In the genomic region with DNA sequence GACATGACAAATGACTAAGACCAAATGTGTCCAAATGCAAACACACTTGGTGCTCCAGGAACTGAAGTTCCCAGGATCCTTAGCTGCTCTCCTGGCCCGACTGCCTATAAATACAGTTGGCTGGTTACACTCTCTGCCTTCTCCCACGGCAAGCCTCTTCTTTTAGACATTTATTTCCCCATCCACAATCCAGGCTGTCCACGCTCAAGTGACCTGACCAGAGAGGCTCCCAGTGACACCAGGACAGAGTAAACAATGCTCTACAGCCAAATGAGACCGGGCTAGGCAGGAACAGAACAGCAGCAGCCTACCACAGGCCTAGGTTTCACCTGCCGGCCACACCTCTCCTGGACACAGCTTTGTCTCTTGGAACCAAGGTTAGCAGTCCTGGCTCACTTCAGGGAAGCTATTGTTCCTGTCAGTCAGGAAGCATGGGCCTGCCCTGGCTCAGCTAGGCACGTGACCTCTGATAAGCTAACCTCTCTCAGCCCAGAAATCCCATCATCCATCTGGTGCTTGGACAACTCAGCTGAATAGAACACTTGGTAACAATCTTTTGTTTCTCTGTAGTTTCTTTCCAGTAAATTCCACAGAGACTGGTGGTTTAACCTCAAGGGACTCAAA, we compare ENCODE assay signal across 9 mouse cellular contexts. TPM values are rescaled to one million over a fixed set of nuclear protein-coding genes. Genes with fewer than 3 reads are reported as not detected.
A peak's percentile ranks its signal among the peaks of the same experiment; 100 is the strongest.
DNase-seq lines count a peak whose midpoint lies in the region; ATAC-seq and TF ChIP-seq lines count a peak whose summit lies in the region.
"Had no signal": no experiment of that assay in that cellular context is flagged by ENCODE, and none has a peak within 500 bp of the region (broad histone marks: within the 10 kb centered on the region; RNA-seq: fewer than 3 reads in every experiment).

No protein-coding gene starts in this region.

- no peak for TF ChIP-seq CTCF in E14TG2a.4 (conservative IDR thresholded peaks at IDR 0.05; ENCODE audit: low read length)

- peaks cover 100% of the 10 kb centered on the region for H3K4me1 ChIP-seq in E14TG2a.4 (replicated peaks; ENCODE audit: low read depth, low read length)
- H3K4me1 ChIP-seq in liver, embryonic 12.5 days = peaks cover 62% of the 10 kb centered on the region

- DNase-seq in ZHBTc4 (ENCODE audit: low read depth, low spot score) (peak; percentile 93), MN1 (ENCODE audit: low spot score) (no peak)
- peak; percentile 58 for DNase-seq in heart, postnatal 25 days (ENCODE audit: low spot score)
- DNase-seq in layer of hippocampus, postnatal 10 days (ENCODE audit: low spot score in 2 of 2) = no peak
- DNase-seq in gastrocnemius, postnatal 10 days = no peak
- DNase-seq in thymus, adult 18-20 months = no peak
- DNase-seq: right cerebral cortex, postnatal 4 days had no signal

- no peaks in the 10 kb centered on the region for H3K9me3 ChIP-seq in E14TG2a.4 (ENCODE audit: low read length)
- no peaks in the 10 kb centered on the region for H3K9me3 ChIP-seq in liver, embryonic 12.5 days (replicated peaks)

- H3K27me3 ChIP-seq in E14TG2a.4 (ENCODE audit: insufficient read depth, low read length) = no peaks in the 10 kb centered on the region
- no peaks in the 10 kb centered on the region for H3K27me3 ChIP-seq in liver, embryonic 12.5 days (replicated peaks)

- H3K36me3 ChIP-seq in E14TG2a.4 (ENCODE audit: insufficient read depth, low read length) = peaks cover 55% of the 10 kb centered on the region
- H3K36me3 ChIP-seq in liver, embryonic 12.5 days = no peaks in the 10 kb centered on the region

- H3K9ac ChIP-seq in liver, embryonic 12.5 days = no peak overlapping the region

- peak overlapping the region; percentile 51 for H3K4me3 ChIP-seq in E14TG2a.4 (replicated peaks; ENCODE audit: low read length)
- H3K4me3 ChIP-seq in liver, embryonic 12.5 days = no peak overlapping the region

- WGBS in liver, embryonic 12.5 days (ENCODE audit: insufficient replicate concordance) = 50% methylated on average over 6 of the region's 6 CpGs

- ATAC-seq in liver, embryonic 12.5 days = peak; percentile 53

- intact Hi-C loops in heart, postnatal 25 days (cut with DNase I) = loop anchor here (2.0 kb wide), 1 partner anchor 30 kb away; no protein-coding TSS in a partner anchor

- no peak overlapping the region for H3K4me2 ChIP-seq in liver, embryonic 12.5 days

- H3K27ac ChIP-seq in liver, embryonic 12.5 days = peak overlapping the region; percentile 38

RNA-seq across cellular contexts. Expression of a gene that starts 43.8 kb away (rescaled TPM):
- total RNA-seq in heart, postnatal 25 days (2021) = 10 to 100 TPM; 33.9 to 38.3 TPM
- 15.6 and 15.9 TPM in 2 replicates for polyA plus RNA-seq in liver, embryonic 12.5 days (2016; fragmentation: Nextera tagmentation; extraction: Ambion mirVana)
- 10 to 100 TPM; 69.2 to 77.9 TPM for total RNA-seq in layer of hippocampus, postnatal 10 days (2021)
- 10 to 100 TPM; 30.0 to 38.8 TPM for total RNA-seq in gastrocnemius, postnatal 10 days (2021)

Comparison
In these comparisons a context has a peak if more than half of its experiments do, and no peak if none do; other contexts are left out.
1. DNase-seq: peak in ZHBTc4 (single experiment) and heart, postnatal 25 days (single experiment); none in layer of hippocampus, postnatal 10 days (0 of 2), gastrocnemius, postnatal 10 days (single experiment), MN1 (single experiment) and thymus, adult 18-20 months (0 of 2).